Mouse (Mus musculus): ENCODE measurements around the gene Gm14698. TPM values are rescaled to one million over a fixed set of nuclear protein-coding genes. Genes with fewer than 3 reads are reported as not detected.
"Not testable (repeated sequence)": the region's sequence is repeated elsewhere in the genome, so short reads cannot be mapped to it uniquely, and the experiment has no call there.

Gm14698 gene
- polyA plus RNA-seq (2012) = not detected in 2 replicates

- not testable (repeated sequence) for H3K9me3 ChIP-seq (ENCODE audit: control insufficient read depth, low read length); H3K36me3 ChIP-seq (ENCODE audit: control insufficient read depth); H3K4me1 ChIP-seq (ENCODE audit: control insufficient read depth); H3K27me3 ChIP-seq (ENCODE audit: control insufficient read depth); H3K4me3 ChIP-seq (replicated peaks)
Measured at GRCm38 (mm10) chrX:68821059-68821458, at the start of gene Gm14698. Gene Gm14698, plus strand, starts transcription at chrX:68821093.

GRCm38 (mm10) chrX:68820449-68820848 lies 444 bp upstream of the Gm14698 start:
- not testable (repeated sequence) for H3K9me3 ChIP-seq (ENCODE audit: control insufficient read depth, low read length); H3K4me1 ChIP-seq (ENCODE audit: control insufficient read depth); H3K27me3 ChIP-seq (ENCODE audit: control insufficient read depth); H3K4me3 ChIP-seq (replicated peaks); H3K36me3 ChIP-seq (ENCODE audit: control insufficient read depth)

- H3K9me3 ChIP-seq (ENCODE audit: control insufficient read depth, low read length) = no peaks in the 10 kb centered on the region
- H3K27me3 ChIP-seq (ENCODE audit: control insufficient read depth) = no peaks in the 10 kb centered on the region
- no peaks in the 10 kb centered on the region for H3K36me3 ChIP-seq (ENCODE audit: control insufficient read depth)
- H3K4me3 ChIP-seq (replicated peaks) = no peak overlapping the region
- no peaks in the 10 kb centered on the region for H3K4me1 ChIP-seq (ENCODE audit: control insufficient read depth)
- TF ChIP-seq TAL1 (IDR thresholded peaks at IDR 0.05; ENCODE audit: low read length) (no peak), GATA1 (IDR thresholded peaks at IDR 0.05; ENCODE audit: low read length) (no peak)
Measured at GRCm38 (mm10) chrX:68839548-68840444, 18.9 kb downstream of the Gm14698 start.

GRCm38 (mm10) chrX:68865145-68865544 lies 44.3 kb downstream of the Gm14698 start:
- TF ChIP-seq TAL1 (IDR thresholded peaks at IDR 0.05; ENCODE audit: low read length) (no peak), GATA1 (IDR thresholded peaks at IDR 0.05; ENCODE audit: low read length) (no peak)
- Histone ChIP-seq H3K36me3 (ENCODE audit: control insufficient read depth) (no peaks in the 10 kb centered on the region), H3K9me3 (ENCODE audit: control insufficient read depth, low read length) (no peaks in the 10 kb centered on the region), H3K4me1 (ENCODE audit: control insufficient read depth) (no peaks in the 10 kb centered on the region), H3K27me3 (ENCODE audit: control insufficient read depth) (no peaks in the 10 kb centered on the region), H3K4me3 (replicated peaks) (no peak overlapping the region)

Other genes starting within 250 kb of the Gm14698 start
- 0.49 and 0.96 TPM in 2 replicates for gene Fmr1, start 142.6 kb upstream of the Gm14698 start, polyA plus RNA-seq (2012)
- not detected in 2 replicates for gene Fmr1nb, start 59.3 kb upstream of the Gm14698 start, polyA plus RNA-seq (2012)
- not detected in 2 replicates for gene Gm6812, start 72.0 kb downstream of the Gm14698 start, polyA plus RNA-seq (2012)

Measured in erythroblast, embryonic 14.5 days (primary cell).